Mouse (Mus musculus): ENCODE measurements at regions not wholly inside any gene's neighbourhood (a gene's known extent, or its start where the extent isn't known, plus 50 kb on each side); places are given as distances from the start of the nearest gene placed in this dataset.

GRCm38 (mm10) chr9:59163390-59163976 lies 127.2 kb upstream of the Neo1 start:
- Histone ChIP-seq H3ac (ENCODE audit: control insufficient read depth, insufficient read length) (no peak overlapping the region), H3K79me2 (ENCODE audit: control insufficient read depth, insufficient read depth) (no peaks in the 10 kb centered on the region), H3K36me3 (ENCODE audit: control insufficient read depth, insufficient read depth) (no peaks in the 10 kb centered on the region), H3K4me2 (ENCODE audit: low read depth) (no peak overlapping the region), H3K27me3 (ENCODE audit: control insufficient read depth, insufficient read depth, insufficient read length) (no peaks in the 10 kb centered on the region), H3K4me3 (no peak overlapping the region)
- TF ChIP-seq MYOG (IDR thresholded peaks at IDR 0.05; ENCODE audit: control insufficient read depth in 1 of 3, insufficient read depth in 1 of 3, insufficient read length in 2 of 3, low read depth in 2 of 3) (no peak), USF1 (IDR thresholded peaks at IDR 0.05; ENCODE audit: low read depth) (no peak)

- Histone ChIP-seq H3K4me3 (no peak overlapping the region), H3K27me3 (ENCODE audit: control insufficient read depth, insufficient read depth, insufficient read length) (no peaks in the 10 kb centered on the region), H3K4me2 (ENCODE audit: low read depth) (no peak overlapping the region), H3K36me3 (ENCODE audit: control insufficient read depth, insufficient read depth) (no peaks in the 10 kb centered on the region), H3ac (ENCODE audit: control insufficient read depth, insufficient read length) (no peak overlapping the region), H3K79me2 (ENCODE audit: control insufficient read depth, insufficient read depth) (no peaks in the 10 kb centered on the region)
- TF ChIP-seq E2F4 (IDR thresholded peaks at IDR 0.05; ENCODE audit: insufficient read depth) (no peak), SRF (IDR thresholded peaks at IDR 0.05; ENCODE audit: control insufficient read depth, insufficient read length, low read depth) (no peak), TCF12 (IDR thresholded peaks at IDR 0.05; ENCODE audit: insufficient read depth, poor library complexity, severe bottlenecking) (no peak), MYOD1 (IDR thresholded peaks at IDR 0.05; ENCODE audit: control insufficient read depth in 1 of 3, insufficient read length in 2 of 3, low read depth in 2 of 3) (no peak), CEBPB (IDR thresholded peaks at IDR 0.05; ENCODE audit: insufficient read depth, poor library complexity, severe bottlenecking) (no peak), USF1 (IDR thresholded peaks at IDR 0.05; ENCODE audit: low read depth) (no peak), MYOG (IDR thresholded peaks at IDR 0.05; ENCODE audit: control insufficient read depth in 1 of 3, insufficient read depth in 1 of 3, insufficient read length in 2 of 3, low read depth in 2 of 3) (no peak), MAX (IDR thresholded peaks at IDR 0.05; ENCODE audit: low read depth) (no peak), POLR2A (IDR thresholded peaks at IDR 0.05; ENCODE audit: insufficient read length, low read depth) (no peak)
These were observed 126.7 kb upstream of the Neo1 start for GRCm38 (mm10) chr9:59162954-59163353.

- TF ChIP-seq REST (IDR thresholded peaks at IDR 0.05; ENCODE audit: insufficient read depth, insufficient read length) (no peak), USF1 (IDR thresholded peaks at IDR 0.05; ENCODE audit: low read depth) (no peak), POLR2A (IDR thresholded peaks at IDR 0.05; ENCODE audit: insufficient read length, low read depth) (no peak), E2F4 (IDR thresholded peaks at IDR 0.05; ENCODE audit: insufficient read depth) (no peak), MYOD1 (IDR thresholded peaks at IDR 0.05; ENCODE audit: control insufficient read depth in 1 of 3, insufficient read length in 2 of 3, low read depth in 2 of 3) (no peak), TCF3 (IDR thresholded peaks at IDR 0.05; ENCODE audit: insufficient read length, low read depth) (no peak)
- Histone ChIP-seq H3K4me3 (no peak overlapping the region), H3K27me3 (ENCODE audit: control insufficient read depth, insufficient read depth, insufficient read length) (no peaks in the 10 kb centered on the region), H3K4me2 (ENCODE audit: low read depth) (peak overlapping the region; percentile 12), H3K36me3 (ENCODE audit: control insufficient read depth, insufficient read depth) (no peaks in the 10 kb centered on the region), H3K79me2 (ENCODE audit: control insufficient read depth, insufficient read depth) (no peaks in the 10 kb centered on the region), H3ac (ENCODE audit: control insufficient read depth, insufficient read length) (no peak overlapping the region)
These were observed 121.4 kb upstream of the Neo1 start for GRCm38 (mm10) chr9:59157663-59158062.

GRCm38 (mm10) chr9:59153945-59154344 lies 117.7 kb upstream of the Neo1 start:
- no peak overlapping the region for H3K4me3 ChIP-seq
- H3K36me3 ChIP-seq (ENCODE audit: control insufficient read depth, insufficient read depth): no peaks in the 10 kb centered on the region
- TF ChIP-seq CEBPB (IDR thresholded peaks at IDR 0.05; ENCODE audit: insufficient read depth, poor library complexity, severe bottlenecking): no peak
- no peak for TF ChIP-seq REST (IDR thresholded peaks at IDR 0.05; ENCODE audit: insufficient read depth, insufficient read length)
- TF ChIP-seq TCF3 (IDR thresholded peaks at IDR 0.05; ENCODE audit: insufficient read length, low read depth): no peak
- no peak for TF ChIP-seq USF1 (IDR thresholded peaks at IDR 0.05; ENCODE audit: low read depth)
- no peak for TF ChIP-seq POLR2AphosphoS2 (IDR thresholded peaks at IDR 0.05; ENCODE audit: insufficient read length, low read depth)
- no peak for TF ChIP-seq E2F4 (IDR thresholded peaks at IDR 0.05; ENCODE audit: insufficient read depth)
- no peak for TF ChIP-seq SRF (IDR thresholded peaks at IDR 0.05; ENCODE audit: control insufficient read depth, insufficient read length, low read depth)
- no peak for TF ChIP-seq POLR2A (IDR thresholded peaks at IDR 0.05; ENCODE audit: insufficient read length, low read depth)
- TF ChIP-seq MYOG (IDR thresholded peaks at IDR 0.05; ENCODE audit: control insufficient read depth in 1 of 3, insufficient read depth in 1 of 3, insufficient read length in 2 of 3, low read depth in 2 of 3): no peak
- TF ChIP-seq MAX (IDR thresholded peaks at IDR 0.05; ENCODE audit: low read depth): no peak
- TF ChIP-seq MYOD1 (IDR thresholded peaks at IDR 0.05; ENCODE audit: control insufficient read depth in 1 of 3, insufficient read length in 2 of 3, low read depth in 2 of 3): no peak
- no peak for TF ChIP-seq TCF12 (IDR thresholded peaks at IDR 0.05; ENCODE audit: insufficient read depth, poor library complexity, severe bottlenecking)
- H3K79me2 ChIP-seq (ENCODE audit: control insufficient read depth, insufficient read depth): no peaks in the 10 kb centered on the region
- no peak overlapping the region for H3ac ChIP-seq (ENCODE audit: control insufficient read depth, insufficient read length)
- no peaks in the 10 kb centered on the region for H3K27me3 ChIP-seq (ENCODE audit: control insufficient read depth, insufficient read depth, insufficient read length)
- H3K4me2 ChIP-seq (ENCODE audit: low read depth): no peak overlapping the region

GRCm38 (mm10) chr9:59153126-59153525 lies 116.9 kb upstream of the Neo1 start:
- no peaks in the 10 kb centered on the region for H3K36me3 ChIP-seq (ENCODE audit: control insufficient read depth, insufficient read depth)
- no peaks in the 10 kb centered on the region for H3K79me2 ChIP-seq (ENCODE audit: control insufficient read depth, insufficient read depth)
- H3K4me2 ChIP-seq (ENCODE audit: low read depth): no peak overlapping the region
- H3K4me3 ChIP-seq: no peak overlapping the region
- H3ac ChIP-seq (ENCODE audit: control insufficient read depth, insufficient read length): no peak overlapping the region
- no peaks in the 10 kb centered on the region for H3K27me3 ChIP-seq (ENCODE audit: control insufficient read depth, insufficient read depth, insufficient read length)
- TF ChIP-seq MYOD1 (IDR thresholded peaks at IDR 0.05; ENCODE audit: control insufficient read depth in 1 of 3, insufficient read length in 2 of 3, low read depth in 2 of 3): no peak
- no peak for TF ChIP-seq TCF12 (IDR thresholded peaks at IDR 0.05; ENCODE audit: insufficient read depth, poor library complexity, severe bottlenecking)

Data from myocyte (in vitro differentiated cells).